Mouse (Mus musculus) MEL-GATA-1-ER (cell line): ENCODE results near the gene Xiap.
A peak's percentile ranks its signal among the peaks of the same experiment; 100 is the strongest.

ENCODE experiments used
- DNase-seq: peaks from one replicate; pipeline ENCODE4 v3.0.0-alpha.2; 2012; ENCODE audit warnings: low read depth; ENCODE audit errors: extremely low read depth

Xiap gene

GRCm38 (mm10) chrX:42087731-42088130, 28.3 kb downstream of the Xiap start:
- no peak for DNase-seq

DNA sequence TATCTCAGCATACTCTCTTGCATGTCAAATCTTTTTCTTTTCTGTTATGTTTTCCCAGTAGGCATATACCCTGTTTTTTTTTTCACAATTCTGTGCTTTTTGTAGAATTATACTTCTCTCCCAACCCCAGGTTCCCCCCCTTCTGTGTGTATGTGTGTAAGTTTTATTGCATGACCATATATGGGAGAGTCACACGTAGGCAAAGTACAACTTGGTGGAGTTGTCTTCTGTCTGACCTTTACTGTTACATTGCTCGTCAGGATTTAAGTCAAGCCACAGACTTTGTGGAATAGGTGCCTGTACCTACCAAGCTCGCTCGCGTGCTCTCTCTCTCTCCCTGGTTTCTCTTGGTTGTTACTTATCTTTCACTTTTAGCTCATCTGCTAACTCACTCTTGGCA, 28.7 kb downstream of the Xiap start:
- DNase-seq = no peak

DNA sequence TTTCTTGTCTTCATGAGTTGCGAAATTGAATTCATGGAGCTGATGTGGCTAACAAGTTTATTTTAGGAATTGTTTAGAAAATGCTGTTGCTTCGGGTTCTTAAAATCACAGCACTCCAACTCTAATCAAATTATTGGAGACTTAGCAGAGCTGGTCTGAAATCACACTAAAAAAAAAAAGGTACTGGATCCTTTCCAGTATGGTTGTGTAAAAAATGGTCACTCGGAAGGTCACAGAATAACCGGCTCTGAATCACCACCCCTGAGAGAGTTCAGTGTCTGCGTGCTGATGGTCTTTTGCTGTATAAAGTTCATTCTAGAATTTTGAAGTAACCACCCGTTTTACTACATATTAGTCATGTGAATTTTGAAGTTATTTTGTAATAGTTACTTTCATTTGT, 47.7 kb downstream of the Xiap start:
- no peak for DNase-seq

DNA sequence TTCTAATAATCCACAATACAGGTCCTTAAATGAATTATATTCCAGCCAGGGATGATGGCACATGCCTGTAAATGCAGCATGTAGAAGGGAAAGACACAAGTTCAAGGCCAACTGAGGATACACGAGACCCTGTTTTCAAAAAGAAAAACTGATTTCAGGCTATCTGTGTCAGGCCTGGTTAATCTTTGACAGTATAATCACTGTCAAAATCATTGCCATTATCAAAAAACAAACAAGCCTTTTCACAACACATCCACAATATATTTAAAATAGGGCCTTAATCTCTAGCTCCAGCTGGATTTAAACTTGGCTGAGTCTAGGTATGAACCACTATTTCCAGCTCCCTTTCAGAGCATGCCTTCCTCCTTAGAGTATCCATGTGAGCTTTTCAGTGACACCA, 51.1 kb downstream of the Xiap start:
- DNase-seq = no peak

DNA sequence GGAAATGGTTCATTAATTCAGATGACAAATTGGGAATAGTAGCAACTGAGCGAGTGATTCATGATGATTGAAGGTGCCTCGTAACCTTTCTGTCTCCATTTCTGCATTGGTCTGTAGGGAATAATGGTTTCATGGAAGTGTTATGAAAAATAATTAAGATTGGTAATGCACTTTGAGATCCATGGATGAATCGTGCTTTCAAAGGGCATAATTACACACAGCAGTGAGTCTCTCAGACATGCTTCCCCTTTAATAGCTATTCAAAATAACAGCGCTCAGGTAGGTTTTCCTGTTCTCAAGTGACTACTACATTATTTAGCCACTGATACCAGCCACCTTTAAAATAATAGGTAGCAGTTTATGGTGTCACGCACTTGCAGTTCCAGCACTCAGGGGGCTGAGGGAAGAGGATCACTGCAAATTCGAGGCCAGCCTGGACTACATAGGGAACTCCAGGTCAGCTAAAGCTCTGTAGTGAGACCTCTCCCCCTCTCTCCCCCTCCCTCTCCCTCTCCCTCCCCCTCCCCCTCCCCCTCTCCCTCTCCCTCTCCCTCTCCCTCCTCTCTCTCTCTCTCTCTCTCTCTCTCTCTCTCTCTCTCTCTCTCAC, 60.1 kb downstream of the Xiap start:
- no peak for DNase-seq

- DNase-seq = no peak
Measured at GRCm38 (mm10) chrX:42124963-42125697, 65.7 kb downstream of the Xiap start.

- DNase-seq = no peak
Measured at GRCm38 (mm10) chrX:42139882-42140281, 80.4 kb downstream of the Xiap start.

- peak; percentile 34 for DNase-seq
Measured at GRCm38 (mm10) chrX:42142620-42143019, 83.1 kb downstream of the Xiap start.

DNA sequence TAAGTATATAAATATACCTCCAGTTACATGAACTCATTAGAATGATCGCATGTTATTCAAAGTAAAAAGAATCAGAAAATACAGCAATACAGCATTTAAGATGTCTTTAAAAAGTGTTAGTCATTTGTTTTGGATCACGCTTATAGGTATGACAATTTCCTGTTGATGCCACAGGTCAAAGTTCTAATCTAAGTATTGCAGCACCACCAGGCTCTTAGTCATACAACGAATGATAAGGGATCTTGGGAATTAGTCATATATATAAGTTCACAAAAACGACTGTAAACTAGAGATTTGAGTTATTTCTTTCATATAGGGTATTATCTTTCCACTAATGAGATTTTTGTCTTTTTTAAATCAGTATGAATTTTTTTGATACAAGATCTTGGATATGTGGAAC, 84.5 kb downstream of the Xiap start:
- no peak for DNase-seq

DNA sequence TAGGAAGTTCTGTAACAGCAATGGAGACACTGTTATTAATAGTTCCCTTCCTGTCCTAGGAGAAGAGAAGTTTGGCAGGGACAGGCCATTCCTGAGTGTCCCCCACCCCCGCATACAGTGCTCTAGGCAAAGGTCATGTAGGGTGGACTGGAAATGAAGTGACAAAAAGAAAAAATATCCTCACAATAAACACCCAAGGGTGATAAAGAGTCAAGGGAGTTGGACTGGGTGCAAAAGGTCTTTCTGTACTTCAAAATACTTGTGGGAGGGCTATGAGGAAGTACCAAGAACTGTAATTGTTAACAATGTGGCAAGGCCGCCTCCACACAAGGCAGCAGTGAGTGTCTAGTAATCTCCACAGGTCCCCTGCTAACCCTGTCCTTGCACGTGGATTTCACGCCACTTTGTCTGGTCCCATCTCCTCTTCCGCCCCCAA, 88.6 kb downstream of the Xiap start:
- peak; percentile 44 for DNase-seq

GRCm38 (mm10) chrX:42148788-42149556, 89.5 kb downstream of the Xiap start, which contains the start of gene Stag2:
TSS of gene Stag2 (plus strand) at chrX:42149317.
- peak; percentile 44 for DNase-seq

GRCm38 (mm10) chrX:42149557-42150345, 90.3 kb downstream of the Xiap start:
- DNase-seq = no peak

DNA sequence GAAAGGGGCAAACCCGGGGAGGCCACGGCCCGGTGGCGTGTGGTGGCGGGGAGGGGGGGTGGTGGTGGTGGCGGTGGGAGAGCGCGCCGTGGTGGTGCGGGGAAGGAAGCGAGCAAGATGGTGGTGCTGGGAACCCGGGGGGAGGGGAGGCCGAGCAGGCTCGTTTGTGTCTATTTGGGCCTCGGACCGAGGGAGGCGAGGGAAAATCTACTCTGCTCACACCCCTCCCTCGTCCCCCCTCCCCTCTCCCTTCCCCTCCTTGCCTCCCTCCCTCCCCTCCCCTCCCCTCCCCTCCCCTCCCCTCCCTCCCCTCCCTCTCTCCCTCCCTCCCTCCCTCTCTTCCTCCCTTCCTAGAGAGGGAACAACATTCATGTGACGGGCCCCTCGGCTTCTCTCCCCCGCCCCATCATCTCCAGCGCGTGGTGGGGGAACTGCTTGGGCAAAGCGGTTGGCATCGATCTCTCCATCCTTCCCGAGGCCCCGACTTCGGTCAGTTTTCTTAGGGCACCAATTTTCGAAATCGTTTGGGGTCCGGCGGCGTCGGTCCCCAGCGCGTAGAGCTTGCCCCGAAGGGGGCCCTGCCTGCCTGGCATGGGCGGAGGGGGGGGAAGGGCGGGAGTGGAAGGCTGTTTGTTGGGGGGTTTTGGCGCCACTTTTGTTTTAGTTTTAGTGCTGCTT, 91.0 kb downstream of the Xiap start:
- peak; percentile 41 for DNase-seq

DNA sequence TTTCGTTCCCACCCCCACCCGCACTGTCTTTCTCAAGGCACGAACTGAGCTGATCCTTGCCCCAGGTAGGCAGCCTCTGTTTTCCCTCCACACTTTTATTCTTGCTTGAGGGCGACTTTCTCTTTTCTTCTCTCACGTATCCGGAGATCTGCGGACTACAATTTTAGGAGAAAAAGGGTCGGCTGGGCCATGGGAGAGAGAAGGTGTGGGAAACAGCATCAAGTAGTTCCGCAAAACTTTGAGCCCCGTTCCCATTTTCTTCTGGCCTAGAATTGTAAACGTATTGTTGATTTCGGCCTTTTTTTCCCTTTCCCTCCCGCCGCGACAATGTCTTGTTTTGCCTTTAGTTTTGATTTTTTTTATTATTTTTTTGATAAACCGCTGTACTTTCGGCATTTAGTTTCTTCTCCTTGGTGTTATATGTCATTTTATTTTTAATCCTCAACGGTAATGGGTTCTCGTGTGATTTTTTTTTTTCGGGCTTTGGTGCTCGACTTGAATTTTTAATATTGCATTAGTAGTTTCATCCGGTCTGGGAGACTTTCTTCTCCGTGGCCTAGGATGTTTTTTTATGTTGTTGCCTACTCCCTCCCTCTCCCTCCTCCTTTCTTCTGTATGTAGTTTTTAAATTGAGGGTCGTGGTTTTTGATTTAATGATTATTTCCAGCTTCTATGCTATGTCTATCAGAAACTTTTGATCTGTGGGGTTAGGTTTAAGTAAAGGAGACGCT, 91.7 kb downstream of the Xiap start:
- DNase-seq = peak; percentile 27

DNA sequence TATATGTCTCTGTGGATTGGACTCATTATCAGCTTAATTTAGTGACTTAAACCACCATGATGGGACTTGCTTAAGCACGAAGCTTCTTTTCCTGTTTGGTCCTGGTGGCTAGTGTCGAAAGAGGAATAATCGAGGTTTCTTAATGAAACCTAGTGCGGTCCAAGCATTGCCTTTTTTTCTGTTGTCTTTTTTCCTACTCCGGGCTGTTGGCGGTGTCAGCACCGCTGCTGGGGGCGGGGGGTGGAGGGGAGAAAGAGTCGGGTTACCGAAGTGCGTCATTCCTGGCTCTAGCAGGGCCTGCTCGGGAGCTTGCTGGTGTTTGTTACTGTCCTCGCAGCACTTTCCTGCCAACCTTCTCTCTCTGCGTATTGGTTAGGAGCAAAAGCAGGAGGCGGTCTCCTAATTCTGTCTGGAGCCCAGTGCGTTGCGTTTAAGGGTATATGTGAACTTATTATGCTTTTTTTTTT, 92.5 kb downstream of the Xiap start:
- DNase-seq = peak; percentile 81

GRCm38 (mm10) chrX:42153056-42153455, 93.6 kb downstream of the Xiap start:
- DNase-seq = no peak
